Mouse (Mus musculus): ENCODE measurements around the gene Col6a5.
"Not testable (repeated sequence)": the region's sequence is repeated elsewhere in the genome, so short reads cannot be mapped to it uniquely, and the experiment has no call there.

The Col6a5 gene

DNA sequence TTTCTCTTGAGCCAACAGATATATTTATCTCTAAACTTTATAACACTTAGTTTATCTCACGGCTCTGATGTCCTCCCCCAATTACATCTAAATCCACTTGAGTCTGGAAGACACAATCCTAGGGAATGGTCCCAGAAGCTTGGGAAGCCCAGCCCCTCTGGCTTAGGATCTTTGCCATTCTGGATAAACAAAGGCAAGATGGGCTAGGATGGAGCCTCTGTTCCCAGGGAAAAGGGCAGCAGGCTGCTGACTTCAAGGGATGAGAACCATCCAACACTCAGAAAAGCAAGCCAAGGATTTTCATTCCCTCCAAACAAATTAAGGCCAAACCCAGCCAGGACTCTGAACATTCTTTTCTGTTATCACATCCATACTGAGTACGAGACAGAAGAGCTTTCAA is 51.1 kb downstream of the Col6a5 start:
- DNase-seq (ENCODE audit: low spot score) = no peak

DNA sequence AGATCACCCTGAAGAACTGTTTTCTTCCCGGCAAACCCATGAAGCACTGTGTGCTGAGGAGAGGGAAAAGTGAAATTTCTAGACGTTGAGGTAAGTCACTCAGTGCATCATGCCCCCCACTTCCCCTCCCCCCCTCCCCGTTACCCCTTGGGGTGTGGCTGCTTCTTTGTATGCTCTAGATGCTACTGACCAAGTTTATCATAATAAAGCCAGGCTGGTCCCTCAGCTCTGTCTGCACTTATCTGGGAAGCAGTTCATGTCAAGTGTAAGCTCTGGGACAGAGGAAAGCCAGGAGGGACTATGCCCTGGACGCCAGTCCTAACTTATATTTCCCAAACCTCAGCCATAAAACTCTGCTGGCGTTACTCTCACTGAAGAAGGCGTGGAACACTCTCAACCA is 53.0 kb downstream of the Col6a5 start:
- DNase-seq (ENCODE audit: low spot score) = no peak

DNA sequence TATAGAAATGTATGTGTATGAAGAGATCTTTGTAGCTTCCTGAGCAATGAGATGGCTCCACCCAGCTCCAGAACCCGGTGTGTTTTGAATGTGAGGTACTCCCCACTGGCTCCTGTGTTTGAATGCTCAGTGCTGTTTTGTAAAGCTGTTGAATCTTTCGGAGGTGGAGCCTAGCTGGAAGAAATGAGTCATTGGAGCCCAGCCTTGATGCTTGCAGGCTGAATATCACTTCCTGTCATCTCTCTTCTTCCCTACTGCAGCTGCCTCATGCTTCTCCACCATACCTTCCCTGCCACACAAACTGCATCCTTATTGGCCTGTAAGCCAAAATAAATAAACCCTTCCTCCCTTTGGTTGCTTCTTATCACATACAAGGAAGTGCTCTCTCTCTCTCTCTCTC is 72.9 kb downstream of the Col6a5 start:
- no peak for DNase-seq (ENCODE audit: low spot score)

GRCm38 (mm10) chr9:105884656-105885430 is 75.6 kb downstream of the Col6a5 start:
- DNase-seq (ENCODE audit: low spot score) = no peak

GRCm38 (mm10) chr9:105880743-105881142 is 79.7 kb downstream of the Col6a5 start:
- no peak for DNase-seq (ENCODE audit: low spot score)

DNA sequence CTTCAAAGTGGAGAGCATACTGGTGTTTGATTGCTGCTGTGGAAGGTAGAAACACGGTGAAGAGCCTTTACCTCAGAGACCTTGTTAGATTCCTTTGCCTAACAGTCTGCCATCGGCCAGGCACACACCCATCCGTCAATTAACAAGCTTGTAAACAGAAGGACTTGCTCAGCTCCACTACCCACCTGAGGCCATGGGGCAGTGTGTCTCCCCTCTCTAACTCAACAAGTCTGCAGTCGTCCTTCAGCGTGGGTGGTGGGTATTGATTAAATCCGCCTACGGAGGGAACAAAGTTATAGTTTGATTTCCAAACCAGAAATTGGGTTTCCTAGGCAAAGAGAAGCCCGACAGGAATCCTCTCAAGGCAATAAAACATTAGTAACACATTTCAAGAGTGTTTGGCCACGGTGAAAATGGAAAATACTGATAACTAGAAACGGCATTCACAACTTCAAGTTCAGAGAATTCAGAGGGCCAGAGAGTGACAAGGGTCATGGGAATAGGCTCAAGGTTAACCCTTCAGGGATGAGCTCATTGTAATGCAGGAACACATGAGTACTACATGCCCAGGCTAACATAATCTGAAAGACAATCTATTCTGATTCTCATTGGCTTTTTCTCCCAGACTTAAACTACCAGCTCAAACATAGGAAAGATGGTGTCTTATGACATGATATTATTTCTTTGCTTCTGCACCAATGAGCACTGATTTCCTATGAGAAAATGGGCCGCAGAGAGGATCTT is 81.9 kb downstream of the Col6a5 start:
- no peak for DNase-seq (ENCODE audit: low spot score)

DNA sequence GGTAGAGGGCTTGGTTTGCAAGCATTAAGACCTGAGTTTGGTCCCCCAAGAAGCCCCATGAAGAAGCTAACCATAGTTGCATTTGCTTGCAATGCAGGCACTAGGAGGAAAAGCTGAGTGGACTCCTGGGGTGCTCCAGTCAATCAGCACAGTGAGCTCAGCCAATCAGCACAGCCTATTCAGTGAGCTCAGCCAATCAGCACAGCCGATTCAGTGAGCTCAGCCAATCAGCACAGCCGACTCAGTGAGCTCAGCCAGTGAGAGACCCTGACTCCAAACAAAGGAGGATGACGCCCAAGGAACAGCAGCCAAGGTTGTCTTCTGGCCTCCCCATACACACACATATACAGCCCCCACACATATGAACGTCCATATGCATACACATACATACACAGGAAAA is 84.3 kb downstream of the Col6a5 start:
- DNase-seq (ENCODE audit: low spot score) = no peak

- no peak for DNase-seq (ENCODE audit: low spot score)
Observed at GRCm38 (mm10) chr9:105871643-105872042, 88.8 kb downstream of the Col6a5 start.

DNA sequence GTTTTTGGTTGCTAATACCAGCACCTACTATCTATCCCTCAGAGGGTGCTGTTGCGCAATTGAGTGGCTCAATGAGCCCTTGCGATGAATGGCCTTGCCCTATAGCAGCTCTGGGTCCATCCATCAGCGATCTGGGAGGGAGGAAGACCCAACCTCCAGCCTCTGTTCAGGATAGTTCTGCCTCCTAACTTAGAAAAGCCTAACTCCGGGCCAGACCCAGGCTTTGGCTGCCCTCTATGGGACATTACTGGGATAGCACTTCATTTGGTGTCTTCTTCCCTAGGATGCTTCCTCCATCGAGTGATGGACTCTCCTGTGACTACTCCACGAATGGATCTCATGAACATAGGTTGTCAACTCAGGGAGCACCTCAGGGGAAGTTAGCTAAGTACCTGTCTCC is 102.7 kb downstream of the Col6a5 start:
- DNase-seq (ENCODE audit: low spot score) = no peak

- no peak for DNase-seq (ENCODE audit: low spot score)
Observed at GRCm38 (mm10) chr9:105852778-105853065, 107.7 kb downstream of the Col6a5 start.

DNA sequence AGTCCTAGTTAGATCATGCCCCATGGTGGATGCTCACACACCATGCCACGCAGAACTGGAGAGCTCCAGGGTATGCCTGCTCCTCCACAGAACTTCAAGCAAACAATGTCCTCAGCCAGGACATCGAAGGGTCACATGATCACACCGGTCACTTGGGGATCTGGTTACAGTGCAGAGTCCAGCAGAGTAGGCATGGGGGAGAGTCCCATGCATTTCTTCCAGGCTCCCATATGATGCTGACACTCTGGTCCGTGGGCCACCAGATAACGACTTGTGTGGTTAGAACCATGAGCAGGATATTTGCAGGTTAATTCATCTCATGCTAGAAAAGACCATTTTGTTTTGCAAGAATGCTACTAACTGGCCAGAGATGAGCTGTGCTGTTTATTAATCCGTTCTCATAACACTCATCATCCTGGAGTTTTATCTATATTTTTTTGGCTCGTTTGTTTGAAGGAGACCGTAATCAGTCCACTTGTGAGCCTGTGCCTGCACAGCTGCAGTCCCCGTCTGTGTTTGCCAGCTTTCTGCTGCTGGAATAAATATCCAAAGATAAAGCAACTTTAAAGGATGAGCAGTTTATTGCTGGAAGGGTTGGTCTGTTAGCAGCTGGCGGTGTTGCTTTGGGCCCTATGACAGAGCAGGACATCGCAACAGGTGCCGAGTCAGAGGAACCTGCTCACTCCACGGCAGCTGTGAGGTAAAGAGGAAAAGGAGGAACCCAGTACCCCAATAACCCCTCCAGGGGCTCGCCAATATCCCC is 108.2 kb downstream of the Col6a5 start:
- no peak for DNase-seq (ENCODE audit: low spot score)

GRCm38 (mm10) chr9:105851011-105851410 is 109.4 kb downstream of the Col6a5 start:
- no peak for DNase-seq (ENCODE audit: low spot score)

DNA sequence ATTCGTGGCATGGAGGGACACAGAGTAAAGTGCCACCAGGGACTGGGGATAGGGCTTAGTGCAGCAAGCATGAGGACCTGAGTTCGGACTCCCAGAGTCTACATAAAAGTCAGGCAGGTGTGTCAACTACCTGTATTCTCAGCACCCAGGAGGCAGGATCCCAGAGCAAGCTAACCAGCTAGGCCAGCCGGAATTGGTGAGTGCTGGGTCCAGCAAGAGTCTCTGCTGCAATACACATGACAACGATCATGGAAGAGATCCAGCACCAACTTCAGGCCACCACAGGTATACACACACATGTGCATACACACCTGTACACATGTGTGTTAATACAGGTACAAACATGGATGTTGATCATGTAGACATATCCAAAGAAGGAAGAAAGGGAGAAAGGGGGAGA is 112.0 kb downstream of the Col6a5 start:
- no peak for DNase-seq (ENCODE audit: low spot score)

DNA sequence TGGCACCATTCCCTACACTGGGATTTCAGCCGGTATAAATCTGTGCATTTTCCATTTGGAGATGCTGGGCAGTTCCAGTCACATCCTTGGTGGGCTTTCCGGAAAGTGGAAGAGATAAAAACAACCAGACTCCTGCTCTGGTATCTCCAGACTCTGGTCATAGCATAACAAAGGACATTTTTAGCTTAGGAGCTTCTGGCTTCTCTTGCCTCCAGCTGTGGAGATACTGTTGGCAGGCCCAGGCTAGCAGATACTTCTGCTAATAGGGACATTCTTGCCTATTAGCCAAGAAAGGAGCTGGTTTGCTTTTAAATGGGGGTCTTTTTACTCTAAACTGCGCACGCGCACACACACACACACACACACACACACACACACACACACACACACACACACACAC is 113.2 kb downstream of the Col6a5 start:
- DNase-seq (ENCODE audit: low spot score) = no peak

- not testable (repeated sequence) for DNase-seq (ENCODE audit: low spot score)
Observed at GRCm38 (mm10) chr9:105841386-105841785, 119.1 kb downstream of the Col6a5 start.

GRCm38 (mm10) chr9:105839147-105839515 is 121.3 kb downstream of the Col6a5 start:
- DNase-seq (ENCODE audit: low spot score) = no peak

- DNase-seq (ENCODE audit: low spot score) = no peak
Observed at GRCm38 (mm10) chr9:105838396-105839146, 121.9 kb downstream of the Col6a5 start.

DNA sequence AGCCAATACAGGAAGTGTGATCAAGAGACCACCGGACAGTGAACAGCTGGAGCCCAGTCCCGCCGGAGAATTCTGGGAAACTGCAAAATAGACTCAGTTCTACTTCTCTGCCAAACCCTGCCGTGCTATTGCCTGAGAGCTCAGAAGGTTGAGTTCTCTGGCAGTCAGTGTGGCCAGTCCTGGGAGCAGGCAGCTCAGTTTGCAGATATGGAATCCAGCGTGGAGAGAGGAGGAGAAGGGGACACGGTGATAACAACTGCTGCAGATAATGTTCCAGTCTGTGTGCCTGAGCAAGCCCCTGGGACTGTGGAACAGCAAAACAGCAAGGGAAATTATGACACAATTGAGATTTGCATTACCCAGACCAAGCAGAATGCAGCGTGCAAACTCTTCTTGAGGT is 124.9 kb downstream of the Col6a5 start:
- no peak for DNase-seq (ENCODE audit: low spot score)

DNA sequence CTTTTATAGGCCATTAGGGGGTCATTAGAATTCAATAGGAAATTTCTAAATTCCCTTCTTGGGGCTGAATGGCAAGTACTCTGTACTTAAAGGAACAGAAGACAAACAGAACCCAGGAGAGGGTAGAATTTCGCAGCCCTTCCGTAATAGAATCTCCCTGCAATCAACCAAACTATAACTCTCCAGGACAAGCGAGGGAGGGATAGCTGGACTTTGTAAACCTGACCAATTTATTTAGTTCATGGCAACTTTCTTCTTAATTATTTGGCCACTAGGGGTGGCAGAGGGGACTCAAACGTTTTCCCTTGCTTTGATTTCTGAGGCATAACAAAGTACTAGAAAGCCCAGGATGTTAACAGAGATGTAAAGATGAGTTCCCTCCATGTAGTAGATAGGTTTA is 125.6 kb downstream of the Col6a5 start:
- no peak for DNase-seq (ENCODE audit: low spot score)

GRCm38 (mm10) chr9:105831291-105831690 is 129.2 kb downstream of the Col6a5 start:
- no peak for DNase-seq (ENCODE audit: low spot score)

GRCm38 (mm10) chr9:105827791-105828385 is 132.6 kb downstream of the Col6a5 start, which contains the start of gene Col6a6:
TSS of gene Col6a6 (minus strand) at chr9:105828160.
- DNase-seq (ENCODE audit: low spot score) = no peak

DNA sequence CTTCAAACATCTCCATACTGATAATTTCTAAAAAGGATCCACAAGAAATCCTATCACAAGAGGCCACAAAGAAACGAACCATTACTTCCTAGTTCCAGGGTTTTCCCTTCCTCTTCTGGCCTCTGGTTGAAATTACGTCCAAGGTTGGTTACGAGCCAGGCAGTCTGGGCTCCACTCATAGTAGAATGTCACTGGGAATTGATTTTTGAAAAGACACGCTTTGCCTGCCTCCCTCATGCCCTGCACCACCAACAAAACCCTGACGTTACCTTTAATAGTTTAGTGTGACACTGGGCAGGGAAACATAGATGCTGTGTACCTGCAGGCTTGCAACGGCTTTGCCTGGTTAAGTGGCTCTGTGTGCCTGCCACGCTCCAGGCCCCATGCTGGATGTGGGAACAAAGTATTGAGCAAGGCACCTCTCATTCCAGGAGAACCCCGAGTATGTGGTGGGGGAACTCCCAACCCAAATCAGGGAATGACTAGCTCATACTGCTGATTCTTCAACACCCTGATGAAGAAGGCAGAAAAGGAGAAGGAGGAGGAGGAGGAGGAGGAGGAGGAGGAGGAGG is 133.3 kb downstream of the Col6a5 start:
- no peak for DNase-seq (ENCODE audit: low spot score)

All from spleen, adult 12 weeks (tissue).